Mouse (Mus musculus) heart, postnatal 0 days (tissue): ENCODE results near the gene Avil. TPM values are rescaled to one million over a fixed set of nuclear protein-coding genes. Genes with fewer than 3 reads are reported as not detected.
A peak's percentile ranks its signal among the peaks of the same experiment; 100 is the strongest.

Experiments
- ATAC-seq: fragments of 200-750 bp; cut with Nextera tagmentation; 2 replicates; pipeline ENCODE4 v1.8.0; 2017; ENCODE audit warnings: low read depth, moderate number of reproducible peaks, moderate library complexity; ENCODE audit not compliant: insufficient read depth
- DNase-seq: peaks from one replicate; pipeline ENCODE4 v3.0.0-alpha.2; 2016; ENCODE audit warnings: low spot score
- H3K27ac ChIP-seq: fragments of 300-500 bp; sonication (generic); 2 replicates; pipeline ENCODE4 v1.5.1; 2014; ENCODE audit warnings: low read depth, mild to moderate bottlenecking
- H3K27me3 ChIP-seq: fragments of 300-500 bp; sonication (generic); 2 replicates; pipeline ENCODE4 v1.6.1; 2014; ENCODE audit warnings: low read length, mixed read lengths; ENCODE audit not compliant: control insufficient read depth, insufficient read depth
- H3K36me3 ChIP-seq: fragments of 300-500 bp; sonication (generic); replicated peaks from 2 replicates; pipeline ENCODE4 v1.6.1; 2014; ENCODE audit warnings: low read length, mixed read lengths; ENCODE audit not compliant: control insufficient read depth, insufficient read depth
- H3K4me1 ChIP-seq: fragments of 300-500 bp; sonication (generic); 2 replicates; pipeline ENCODE4 v1.6.1; 2014; ENCODE audit warnings: antibody characterized with exemption; ENCODE audit not compliant: control insufficient read depth, insufficient read depth
- H3K4me2 ChIP-seq: fragments of 300-500 bp; sonication (generic); 2 replicates; pipeline ENCODE4 v1.6.1; 2014; ENCODE audit warnings: low read depth, mild to moderate bottlenecking, low read length, moderate library complexity
- H3K4me3 ChIP-seq: fragments of 300-500 bp; sonication (generic); 2 replicates; pipeline ENCODE4 v1.5.1; 2014; ENCODE audit warnings: low read depth, low read length
- H3K9ac ChIP-seq: fragments of 300-500 bp; sonication (generic); replicated peaks from 2 replicates; pipeline ENCODE4 v1.6.1; 2014; ENCODE audit warnings: low read depth, low read length, mixed read lengths
- H3K9me3 ChIP-seq: fragments of 300-500 bp; sonication (generic); replicated peaks from 2 replicates; pipeline ENCODE4 v1.6.1; 2016; ENCODE audit warnings: low read length; ENCODE audit not compliant: control insufficient read depth
- CTCF ChIP-seq: IDR thresholded peaks from 2 replicates; pipeline ENCODE4 v1.5.1; 2016; ENCODE audit warnings: antibody characterized with exemption, control low read depth, low read depth
- EP300 ChIP-seq: IDR thresholded peaks from 2 replicates; pipeline ENCODE4 v1.6.1; 2016; ENCODE audit warnings: antibody characterized with exemption, low read depth
- WGBS: fragments of 180-500 bp; shearing (Covaris S2); extraction: QIAGEN DNeasy Blood & Tissue Kit; methylation state at CpG from one replicate; pipeline ENCODE4 v1.1.7; 2014; 5-methylcytosine and 5-hydroxymethylcytosine counted together
- polyA plus RNA-seq: library from polyadenylated mRNA; unstranded; fragments of >200 nt; fragmentation: Nextera tagmentation; extraction: Ambion mirVana; gene quantifications from 2 replicates; pipeline ENCODE4 v1.2.1, GENCODE M21; 2015
- total RNA-seq: library from RNA; depleted of rRNA; stranded (reverse); fragments of >200 nt; gene quantifications from 2 replicates; pipeline ENCODE4 v1.2.3, GENCODE M21; 2014; ENCODE audit warnings: low replicate concordance

The Avil gene
- total and polyA plus RNA-seq, 2 experiments from 2014 or later = 0.04 to 0.07 TPM

- no peak for DNase-seq
- Histone ChIP-seq H3K9me3 (no peaks in the 10 kb centered on the region), H3K4me2 (no peak overlapping the region), H3K4me3 (no peak overlapping the region), H3K27me3 (no peaks in the 10 kb centered on the region), H3K27ac (peak overlapping the region; percentile 74), H3K36me3 (no peaks in the 10 kb centered on the region), H3K9ac (no peak overlapping the region), H3K4me1 (peaks cover 14% of the 10 kb centered on the region)
- ATAC-seq = no peak; the same call in 1 of the 2 replicates
- no peak for TF ChIP-seq EP300
- WGBS = 15% methylated on average over 12 of the region's 12 CpGs
Observed at GRCm38 (mm10) chr10:126971363-126972050, 29.0 kb upstream of the Avil start.

- WGBS = 20% methylated on average over 13 of the region's 13 CpGs
- H3K4me3 ChIP-seq = no peak overlapping the region
- H3K4me2 ChIP-seq = no peak overlapping the region
- no peaks in the 10 kb centered on the region for H3K27me3 ChIP-seq
- H3K9ac ChIP-seq = no peak overlapping the region
- no peaks in the 10 kb centered on the region for H3K9me3 ChIP-seq
- DNase-seq (peak; percentile 90), ATAC-seq (peak; percentile 92)
- H3K36me3 ChIP-seq = no peaks in the 10 kb centered on the region
- H3K27ac ChIP-seq = peak overlapping the region; percentile 74
- TF ChIP-seq CTCF (no peak), EP300 (no peak)
- peaks cover 14% of the 10 kb centered on the region for H3K4me1 ChIP-seq
Observed at GRCm38 (mm10) chr10:126972051-126972725, 28.3 kb upstream of the Avil start.

GRCm38 (mm10) chr10:126972988-126973387 is 27.5 kb upstream of the Avil start:
- no peak overlapping the region; the same call in 1 of the 2 replicates for H3K27ac ChIP-seq
- 31% methylated on average over 7 of the region's 7 CpGs for WGBS
- H3K4me3 ChIP-seq = no peak overlapping the region
- peaks cover 17% of the 10 kb centered on the region for H3K4me1 ChIP-seq
- no peaks in the 10 kb centered on the region for H3K9me3 ChIP-seq
- H3K27me3 ChIP-seq = no peaks in the 10 kb centered on the region
- no peaks in the 10 kb centered on the region for H3K36me3 ChIP-seq
- TF ChIP-seq CTCF (no peak), EP300 (no peak)
- DNase-seq (no peak), ATAC-seq (no peak)
- H3K4me2 ChIP-seq = no peak overlapping the region
- H3K9ac ChIP-seq = no peak overlapping the region

- H3K4me1 ChIP-seq = peaks cover 17% of the 10 kb centered on the region
- H3K4me3 ChIP-seq = no peak overlapping the region
- H3K27ac ChIP-seq = no peak overlapping the region; the same call in 1 of the 2 replicates
- no peak for ATAC-seq
- WGBS = 70% methylated on average over 6 of the region's 6 CpGs
- TF ChIP-seq CTCF = no peak
- no peak overlapping the region for H3K4me2 ChIP-seq
- H3K9me3 ChIP-seq = no peaks in the 10 kb centered on the region
- no peaks in the 10 kb centered on the region for H3K36me3 ChIP-seq
- H3K27me3 ChIP-seq = no peaks in the 10 kb centered on the region
- no peak for DNase-seq
- no peak overlapping the region for H3K9ac ChIP-seq
Observed at GRCm38 (mm10) chr10:126975706-126976105, 24.8 kb upstream of the Avil start.

- ATAC-seq = no peak
- Histone ChIP-seq H3K4me3 (no peak overlapping the region), H3K27ac (no peak overlapping the region), H3K27me3 (no peaks in the 10 kb centered on the region), H3K36me3 (no peaks in the 10 kb centered on the region), H3K4me2 (no peak overlapping the region), H3K9ac (no peak overlapping the region), H3K9me3 (no peaks in the 10 kb centered on the region), H3K4me1 (peaks cover 22% of the 10 kb centered on the region)
- DNase-seq = peak; percentile 38
- TF ChIP-seq CTCF = no peak
- TF ChIP-seq EP300 = no peak
- WGBS = 57% methylated on average over 4 of the region's 4 CpGs
Observed at GRCm38 (mm10) chr10:126977076-126977475, 23.4 kb upstream of the Avil start.
